Mouse (Mus musculus) CH12.LX (cell line): ENCODE results near the gene Nab1. TPM values are rescaled to one million over a fixed set of nuclear protein-coding genes. Genes with fewer than 3 reads are reported as not detected.

Source experiments
- DNase-seq: peaks from one replicate; pipeline ENCODE4 v3.0.0-alpha.2; 2013; ENCODE audit errors: extremely low read depth
- H3K27ac ChIP-seq: 2 replicates; pipeline ENCODE4 v1.5.1; 2012; ENCODE audit warnings: low read depth, mild to moderate bottlenecking, control low read depth, moderate library complexity; ENCODE audit not compliant: insufficient read depth
- H3K27me3 ChIP-seq: replicated peaks from 2 replicates; pipeline ENCODE3; 2012; ENCODE audit warnings: inconsistent platforms
- H3K36me3 ChIP-seq, 2 experiments: replicated peaks in 1 of 2; 2 replicates each; pipeline versions ENCODE3 to v1.6.1; 2012; ENCODE audit warnings: inconsistent platforms in 1 of 2, low read length in 1 of 2, mild to moderate bottlenecking in 1 of 2, mixed read lengths in 1 of 2, moderate library complexity in 1 of 2; ENCODE audit not compliant: control insufficient read depth in 1 of 2, insufficient read depth in 1 of 2
- H3K4me1 ChIP-seq, 2 experiments: 2 replicates each; pipeline ENCODE4 v1.6.1; 2012; ENCODE audit warnings: inconsistent platforms in 1 of 2, moderate library complexity in 1 of 2; ENCODE audit not compliant: insufficient read depth in 2 of 2, control insufficient read depth in 1 of 2
- H3K4me2 ChIP-seq: 2 replicates; pipeline ENCODE4 v1.6.1; 2012; ENCODE audit warnings: low read depth, mild to moderate bottlenecking, control low read depth; ENCODE audit not compliant: poor library complexity, insufficient read depth, severe bottlenecking
- H3K4me3 ChIP-seq, 3 experiments: fragments of 150-350 bp in 1 of 3; sonication (generic) in 1 of 3; replicated peaks in 1 of 3; 2 replicates each; pipeline versions ENCODE3 to v1.5.1; 2011 to 2012; ENCODE audit warnings: low read depth in 2 of 3, low read length in 2 of 3, mild to moderate bottlenecking in 2 of 3, moderate library complexity in 2 of 3, control low read depth in 1 of 3, improper control_type of control experiment in 1 of 3, inconsistent platforms in 1 of 3, mixed read lengths in 1 of 3; ENCODE audit not compliant: poor library complexity in 1 of 3
- H3K79me2 ChIP-seq: replicated peaks from 2 replicates; pipeline ENCODE4 v1.6.1; 2012; ENCODE audit warnings: mild to moderate bottlenecking, moderate library complexity; ENCODE audit not compliant: control insufficient read depth, poor library complexity, insufficient read depth, severe bottlenecking; ENCODE audit errors: extremely low read depth
- H3K9ac ChIP-seq: 2 replicates; pipeline ENCODE4 v1.6.1; 2012; ENCODE audit warnings: low read depth, mild to moderate bottlenecking, control low read depth, moderate library complexity; ENCODE audit not compliant: insufficient read depth
- H3K9me3 ChIP-seq: replicated peaks from 2 replicates; pipeline ENCODE3; 2012; ENCODE audit warnings: low read length, inconsistent platforms, mixed read lengths
- BHLHE40 ChIP-seq: IDR thresholded peaks from 2 replicates; pipeline ENCODE4 v1.6.1; 2011; ENCODE audit warnings: mild to moderate bottlenecking, low read depth, low read length, improper control_type of control experiment
- CTCF ChIP-seq, 2 experiments: IDR thresholded peaks in 1 of 2; conservative IDR thresholded peaks in 1 of 2; 2 replicates each; pipeline ENCODE4 v1.5.1; 2011 to 2012; ENCODE audit warnings: low read depth in 2 of 2, low read length in 2 of 2, improper control_type of control experiment in 1 of 2, inconsistent platforms in 1 of 2, mild to moderate bottlenecking in 1 of 2, moderate library complexity in 1 of 2
- E2F4 ChIP-seq: IDR thresholded peaks from 2 replicates; pipeline ENCODE4 v1.6.1; 2011; ENCODE audit warnings: low read depth, low read length, improper control_type of control experiment; ENCODE audit not compliant: insufficient replicate concordance
- GABPA ChIP-seq: IDR thresholded peaks from 2 replicates; pipeline ENCODE4 v1.6.1; 2012; ENCODE audit warnings: low read depth, low read length, improper control_type of control experiment, inconsistent platforms; ENCODE audit not compliant: insufficient replicate concordance
- JUND ChIP-seq: conservative IDR thresholded peaks from 2 replicates; pipeline ENCODE4 v1.6.1; 2011; ENCODE audit warnings: low read depth, low read length, improper control_type of control experiment
- MEF2A ChIP-seq: IDR thresholded peaks from 2 replicates; pipeline ENCODE4 v1.6.1; 2014; ENCODE audit warnings: low read depth, mild to moderate bottlenecking, inconsistent platforms, low read length, improper control_type of control experiment, borderline replicate concordance
- PAX5 ChIP-seq: IDR thresholded peaks from 2 replicates; pipeline ENCODE4 v1.6.1; 2012; ENCODE audit warnings: low read length, inconsistent platforms, mixed read lengths
- POLR2AphosphoS2 ChIP-seq: IDR thresholded peaks from 2 replicates; pipeline ENCODE4 v1.6.1; 2011; ENCODE audit warnings: low read depth, low read length, improper control_type of control experiment
- RAD21 ChIP-seq: IDR thresholded peaks from 2 replicates; pipeline ENCODE4 v1.6.1; 2011; ENCODE audit warnings: low read depth, mild to moderate bottlenecking, low read length, improper control_type of control experiment, moderate library complexity
- SIN3A ChIP-seq: IDR thresholded peaks from 2 replicates; pipeline ENCODE4 v1.6.1; 2012; ENCODE audit warnings: low read length, improper control_type of control experiment, inconsistent platforms
- SMC3 ChIP-seq: IDR thresholded peaks from 2 replicates; pipeline ENCODE4 v1.6.1; 2011; ENCODE audit warnings: low read depth, low read length, improper control_type of control experiment
- TCF12 ChIP-seq: IDR thresholded peaks from 2 replicates; pipeline ENCODE4 v1.6.1; 2014; ENCODE audit warnings: low read depth, mild to moderate bottlenecking, inconsistent platforms, low read length, improper control_type of control experiment
- UBTF ChIP-seq: IDR thresholded peaks from 2 replicates; pipeline ENCODE4 v1.6.1; 2012; ENCODE audit warnings: low read depth, mild to moderate bottlenecking, inconsistent platforms, low read length, improper control_type of control experiment, moderate library complexity
- USF1 ChIP-seq: IDR thresholded peaks from 2 replicates; pipeline ENCODE4 v1.6.1; 2014; ENCODE audit warnings: low read depth, mild to moderate bottlenecking, inconsistent platforms, low read length, improper control_type of control experiment
- ZC3H11A ChIP-seq: IDR thresholded peaks from 2 replicates; pipeline ENCODE4 v1.6.1; 2012; ENCODE audit warnings: low read depth, mild to moderate bottlenecking, inconsistent platforms, low read length, improper control_type of control experiment
- ZKSCAN1 ChIP-seq: IDR thresholded peaks from 2 replicates; pipeline ENCODE4 v1.6.1; 2012; ENCODE audit warnings: low read depth, inconsistent platforms, low read length, improper control_type of control experiment, borderline replicate concordance
- ZMIZ1 ChIP-seq: IDR thresholded peaks from 2 replicates; pipeline ENCODE4 v1.6.1; 2012; ENCODE audit warnings: low read depth, mild to moderate bottlenecking, inconsistent platforms, low read length, improper control_type of control experiment
- ZNF384 ChIP-seq: IDR thresholded peaks from 2 replicates; pipeline ENCODE4 v1.6.1; 2012; ENCODE audit warnings: low read depth, low read length, improper control_type of control experiment, inconsistent platforms
- dilution Hi-C: fragments of 300-500 bp; cut with MboI; formaldehyde crosslinking; loops from 2 replicates; pipeline ENCODE4 v1.14.3; 2020; ENCODE audit warnings: low sequenced_read_pairs; ENCODE audit not compliant: extremely low pct_unique_long_range_greater_than_20kb, extremely low pct_ligation_motif_present
- in situ Hi-C: fragments of 300-500 bp; cut with MboI; formaldehyde crosslinking; loops from 3 replicates; pipeline ENCODE4 v1.14.3; 2019; ENCODE audit warnings: low sequenced_read_pairs, low pct_ligation_motif_present, low pct_unique_long_range_greater_than_20kb, mixed read lengths
- polyA plus RNA-seq: library from polyadenylated mRNA; unstranded; fragments of >175 nt; gene quantifications from 2 replicates; pipeline ENCODE4 v1.2.1, GENCODE M21; 2012; ENCODE audit warnings: low read depth; ENCODE audit not compliant: insufficient read length
- total RNA-seq, 2 experiments: library from RNA; depleted of rRNA; stranded (reverse); fragments of 300-350 nt in 1 of 2; fragments of >200 nt in 1 of 2; gene quantifications; 2 replicates each; pipeline ENCODE4 v1.2.3; 2012 to 2014

Gene Nab1
- total and polyA plus RNA-seq, 3 experiments: 13.8 to 18.9 (median 18.7) TPM

GRCm38 (mm10) chr1:52470811-52471489 is 29.5 kb downstream of the Nab1 start (continued):
- TF ChIP-seq ZNF384: 0 out of 2 replicates have a peak, but pooled peaks have one; percentile 16
- TF ChIP-seq GABPA: no peak
- TF ChIP-seq POLR2AphosphoS2: no peak
- peak; percentile 88 for TF ChIP-seq MEF2A
- peak; percentile 81 for TF ChIP-seq JUND
- no peak for TF ChIP-seq CTCF (conservative IDR thresholded peaks at IDR 0.05 in 1 of 2, IDR thresholded peaks at IDR 0.05 in 1 of 2; ENCODE audit: low read depth in 2 of 2, low read length in 2 of 2)
- TF ChIP-seq SIN3A: peak; percentile 73
- TF ChIP-seq TCF12: peak; percentile 98
- TF ChIP-seq RAD21: no peak; the same call in none of the 2 replicates
- TF ChIP-seq ZMIZ1: no peak
- peak; percentile 99 for TF ChIP-seq BHLHE40
- TF ChIP-seq UBTF: no peak
- TF ChIP-seq ZKSCAN1: no peak

GRCm38 (mm10) chr1:52470326-52470725 is 30.2 kb downstream of the Nab1 start:
- Histone ChIP-seq H3K9ac (no peak overlapping the region), H3K79me2 (no peaks in the 10 kb centered on the region), H3K9me3 (no peaks in the 10 kb centered on the region), H3K4me1 (peaks cover 16 to 40% of the 10 kb centered on the region in 2 experiments; a peak in 3 of 4 replicates), H3K4me2 (no peak overlapping the region; the same call in 1 of the 2 replicates), H3K27ac (no peak overlapping the region), H3K4me3 (no peak overlapping the region), H3K36me3 (peaks cover 2 to 39% of the 10 kb centered on the region in 2 experiments), H3K27me3 (no peaks in the 10 kb centered on the region)
- no peak for DNase-seq
- dilution Hi-C loops: no loop called here
- in situ Hi-C loops: no loop called here
- no peak for TF ChIP-seq USF1
- TF ChIP-seq PAX5: no peak
- no peak for TF ChIP-seq SMC3
- TF ChIP-seq E2F4: no peak
- no peak for TF ChIP-seq ZC3H11A
- no peak for TF ChIP-seq ZKSCAN1
- TF ChIP-seq, all 38 proteins: peak for 0
